Mouse (Mus musculus): ENCODE data around the gene Spred3. TPM values are rescaled to one million over a fixed set of nuclear protein-coding genes. Genes with fewer than 3 reads are reported as not detected.
A peak's percentile ranks its signal among the peaks of the same experiment; 100 is the strongest.

Gene Spred3
- polyA plus RNA-seq, 1 experiment from 2014 or later, result 0.21 TPM

GRCm38 (mm10) chr7:29137429-29137828 is 32.8 kb downstream of the Spred3 start:
- H3K27ac ChIP-seq (ENCODE audit: low read depth), result no peak overlapping the region
- no peak overlapping the region for H3K4me3 ChIP-seq (ENCODE audit: low read depth, low read length)
- H3K4me2 ChIP-seq (ENCODE audit: low read depth, low read length), result no peak overlapping the region
- H3K36me3 ChIP-seq (replicated peaks; ENCODE audit: insufficient read depth, low read length), result no peaks in the 10 kb centered on the region
- 59% methylated on average over 16 of the region's 16 CpGs for WGBS (ENCODE audit: insufficient replicate concordance)
- no peaks in the 10 kb centered on the region for H3K27me3 ChIP-seq (ENCODE audit: insufficient read depth, low read length)
- ATAC-seq (no peak), DNase-seq (no peak)
- H3K9ac ChIP-seq (replicated peaks), result no peak overlapping the region
- TF ChIP-seq EP300 (IDR thresholded peaks at IDR 0.05; ENCODE audit: low read depth), result no peak
- no peaks in the 10 kb centered on the region for H3K9me3 ChIP-seq (ENCODE audit: low read length)
- H3K4me1 ChIP-seq (ENCODE audit: insufficient read depth), result no peaks in the 10 kb centered on the region

DNA sequence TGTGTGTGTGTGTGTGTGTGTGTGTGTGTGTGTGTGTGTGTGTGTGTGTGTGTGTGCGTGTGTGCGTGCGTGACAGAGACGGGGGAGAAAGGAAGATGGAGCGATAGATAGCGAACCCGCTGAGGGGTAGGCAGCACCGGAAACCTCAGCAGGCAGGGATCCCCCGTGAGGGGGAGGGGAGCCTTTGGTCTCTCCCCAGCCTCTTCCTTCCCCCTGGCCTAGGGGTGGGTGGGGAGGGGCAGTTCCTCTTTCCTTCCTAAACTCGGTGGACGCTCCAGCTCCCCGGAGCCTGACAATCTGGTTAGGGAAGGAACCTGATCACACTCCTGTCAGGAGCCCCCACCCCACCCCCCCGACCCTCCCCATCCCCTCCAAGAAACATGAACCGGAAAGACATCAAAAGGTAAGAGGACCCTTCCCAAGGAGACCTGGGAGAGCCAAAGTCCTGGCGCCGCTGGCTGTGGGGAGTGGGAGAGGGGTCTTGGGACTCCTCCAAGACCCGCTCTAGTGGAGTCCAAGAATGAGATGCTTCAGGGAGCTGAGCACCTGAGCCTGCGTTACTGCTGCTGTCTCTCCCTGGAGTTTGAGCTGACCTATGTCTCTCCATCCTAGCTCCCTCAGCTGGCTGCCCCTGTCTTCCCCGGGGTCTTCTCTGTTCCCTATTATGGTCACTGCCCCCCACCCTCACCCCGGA is 35.4 kb downstream of the Spred3 start, which contains the start of gene Rasgrp4:
Gene Rasgrp4 (plus strand): TSS at position 159 of the 694 bp plus-strand sequence.
- 2% methylated on average over 17 of the region's 20 CpGs for WGBS (ENCODE audit: insufficient replicate concordance)
- Histone ChIP-seq H3K4me2 (ENCODE audit: low read depth, low read length) (peak within 1 kb of the TSS; percentile 58), H3K27me3 (ENCODE audit: insufficient read depth, low read length) (no peaks in the 10 kb centered on the region), H3K4me1 (ENCODE audit: insufficient read depth) (no peaks in the 10 kb centered on the region), H3K9me3 (ENCODE audit: low read length) (no peaks in the 10 kb centered on the region), H3K27ac (ENCODE audit: low read depth) (no peak within 1 kb of the TSS), H3K4me3 (ENCODE audit: low read depth, low read length) (peak within 1 kb of the TSS; percentile 43), H3K9ac (replicated peaks) (peak within 1 kb of the TSS; percentile 56), H3K36me3 (replicated peaks; ENCODE audit: insufficient read depth, low read length) (no peaks in the 10 kb centered on the region)
- peak; percentile 63 for DNase-seq
- 0 out of 2 replicates have a peak, but pooled peaks have one; percentile 23 for ATAC-seq
- no peak for TF ChIP-seq EP300 (IDR thresholded peaks at IDR 0.05; ENCODE audit: low read depth)
- TF ChIP-seq CTCF (IDR thresholded peaks at IDR 0.05; ENCODE audit: low read depth), result no peak

DNA sequence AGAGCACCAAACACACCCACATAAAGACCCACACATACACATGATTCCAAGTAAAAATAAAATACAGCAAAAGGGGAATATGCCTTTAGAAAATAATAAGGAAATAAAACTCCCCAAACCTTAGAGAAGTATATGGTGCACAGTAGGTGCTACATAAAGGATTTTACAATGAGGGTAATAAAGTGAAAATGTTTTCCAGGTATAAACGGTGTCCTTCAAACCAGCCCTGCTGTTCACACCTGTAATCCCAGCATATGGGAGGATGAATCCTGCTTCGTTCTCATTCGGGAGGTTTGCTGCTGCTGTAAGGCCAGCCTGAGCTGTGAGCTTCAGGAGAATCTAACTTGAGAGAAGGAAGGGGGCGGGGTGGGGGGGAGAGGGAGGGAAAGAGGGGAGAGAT is 36.0 kb downstream of the Spred3 start:
- Histone ChIP-seq H3K27me3 (ENCODE audit: insufficient read depth, low read length) (no peaks in the 10 kb centered on the region), H3K9me3 (ENCODE audit: low read length) (no peaks in the 10 kb centered on the region), H3K9ac (replicated peaks) (no peak overlapping the region), H3K4me3 (ENCODE audit: low read depth, low read length) (peak overlapping the region; percentile 17; the same call in 1 of the 2 replicates), H3K27ac (ENCODE audit: low read depth) (no peak overlapping the region), H3K36me3 (replicated peaks; ENCODE audit: insufficient read depth, low read length) (no peaks in the 10 kb centered on the region), H3K4me2 (ENCODE audit: low read depth, low read length) (peak overlapping the region; percentile 58), H3K4me1 (ENCODE audit: insufficient read depth) (no peaks in the 10 kb centered on the region)
- DNase-seq (no peak), ATAC-seq (no peak)
- TF ChIP-seq EP300 (IDR thresholded peaks at IDR 0.05; ENCODE audit: low read depth), result no peak
- no peak for TF ChIP-seq CTCF (IDR thresholded peaks at IDR 0.05; ENCODE audit: low read depth)
- WGBS (ENCODE audit: insufficient replicate concordance), result 3% methylated on average over 4 of the region's 4 CpGs

DNA sequence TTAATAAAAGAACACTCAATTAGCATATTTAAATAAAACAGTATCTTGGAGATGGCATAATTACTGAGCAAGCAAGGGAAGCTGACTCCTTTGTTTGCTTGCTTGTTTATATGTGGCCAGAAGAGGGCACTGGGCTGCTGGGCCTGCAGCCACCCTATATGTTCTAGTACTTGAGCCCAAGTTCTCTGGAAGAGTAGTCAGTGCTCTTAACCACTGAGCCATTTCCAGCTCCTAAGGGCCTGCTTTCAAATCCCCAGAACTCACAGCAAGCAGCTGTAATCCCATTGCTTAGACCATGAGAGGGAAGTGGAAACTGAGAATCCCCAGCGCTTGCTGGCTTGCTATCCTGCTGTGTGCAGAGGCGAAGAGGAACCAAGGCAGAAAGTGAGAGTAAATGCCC is 41.5 kb downstream of the Spred3 start:
- Histone ChIP-seq H3K27ac (ENCODE audit: low read depth) (no peak overlapping the region), H3K4me3 (ENCODE audit: low read depth, low read length) (no peak overlapping the region), H3K9ac (replicated peaks) (no peak overlapping the region), H3K4me2 (ENCODE audit: low read depth, low read length) (no peak overlapping the region), H3K9me3 (ENCODE audit: low read length) (no peaks in the 10 kb centered on the region), H3K27me3 (ENCODE audit: insufficient read depth, low read length) (0 out of 2 replicates have a peak, but pooled peaks cover 8% of the 10 kb centered on the region), H3K36me3 (replicated peaks; ENCODE audit: insufficient read depth, low read length) (no peaks in the 10 kb centered on the region), H3K4me1 (ENCODE audit: insufficient read depth) (peaks cover 10% of the 10 kb centered on the region)
- DNase-seq (no peak), ATAC-seq (no peak)
- TF ChIP-seq CTCF (IDR thresholded peaks at IDR 0.05; ENCODE audit: low read depth) (peak; percentile 68), EP300 (IDR thresholded peaks at IDR 0.05; ENCODE audit: low read depth) (no peak)
- WGBS (ENCODE audit: insufficient replicate concordance), result 45% methylated on average over 2 of the region's 2 CpGs

- ATAC-seq (peak; percentile 51), DNase-seq (peak; percentile 75)
- 0 out of 2 replicates have a peak, but pooled peaks cover 8% of the 10 kb centered on the region for H3K27me3 ChIP-seq (ENCODE audit: insufficient read depth, low read length)
- peaks cover 14% of the 10 kb centered on the region for H3K4me1 ChIP-seq (ENCODE audit: insufficient read depth)
- 14% methylated on average over 7 of the region's 7 CpGs for WGBS (ENCODE audit: insufficient replicate concordance)
- no peaks in the 10 kb centered on the region for H3K36me3 ChIP-seq (replicated peaks; ENCODE audit: insufficient read depth, low read length)
- no peak overlapping the region for H3K27ac ChIP-seq (ENCODE audit: low read depth)
- H3K4me3 ChIP-seq (ENCODE audit: low read depth, low read length), result no peak overlapping the region
- no peak overlapping the region for H3K9ac ChIP-seq (replicated peaks)
- TF ChIP-seq EP300 (IDR thresholded peaks at IDR 0.05; ENCODE audit: low read depth) (no peak), CTCF (IDR thresholded peaks at IDR 0.05; ENCODE audit: low read depth) (peak; percentile 79)
- no peaks in the 10 kb centered on the region for H3K9me3 ChIP-seq (ENCODE audit: low read length)
- no peak overlapping the region for H3K4me2 ChIP-seq (ENCODE audit: low read depth, low read length)
Measured at GRCm38 (mm10) chr7:29126173-29126915, 43.9 kb downstream of the Spred3 start.

DNA sequence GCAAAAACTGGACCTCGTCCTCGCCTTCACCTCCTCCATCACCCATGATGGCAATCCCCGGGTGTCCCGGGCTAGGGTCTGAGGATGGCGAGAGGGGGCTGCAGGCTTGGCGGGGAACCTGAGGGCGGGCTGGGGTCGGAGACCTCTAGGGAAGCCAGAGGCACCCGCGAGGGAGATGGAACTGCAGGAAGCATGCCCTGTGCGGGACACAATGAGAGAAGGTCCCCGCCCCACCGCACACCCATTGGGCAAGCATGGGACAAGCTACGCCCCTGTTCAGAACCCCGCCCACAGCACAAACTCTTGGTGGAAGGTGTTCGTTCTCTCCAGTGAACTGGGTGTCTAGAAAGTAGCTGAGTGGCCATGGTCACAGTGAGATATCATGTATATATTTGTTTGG is 45.2 kb downstream of the Spred3 start, which contains the start of gene Ryr1:
Gene Ryr1 (minus strand): TSS at position 210 of the 400 bp plus-strand sequence.
- Histone ChIP-seq H3K27me3 (ENCODE audit: insufficient read depth, low read length) (0 out of 2 replicates have a peak, but pooled peaks cover 8% of the 10 kb centered on the region), H3K9ac (replicated peaks) (no peak within 1 kb of the TSS; the same call in 1 of the 2 replicates)
- under 1% methylated on average over 16 of the region's 16 CpGs for WGBS (ENCODE audit: insufficient replicate concordance)

More for the DNA sequence above, 45.2 kb downstream of the Spred3 start, which contains the start of gene Ryr1:
- Histone ChIP-seq H3K36me3 (replicated peaks; ENCODE audit: insufficient read depth, low read length) (no peaks in the 10 kb centered on the region), H3K9me3 (ENCODE audit: low read length) (no peaks in the 10 kb centered on the region), H3K4me1 (ENCODE audit: insufficient read depth) (peaks cover 14% of the 10 kb centered on the region), H3K27ac (ENCODE audit: low read depth) (no peak within 1 kb of the TSS), H3K4me3 (ENCODE audit: low read depth, low read length) (peak within 1 kb of the TSS; percentile 14), H3K4me2 (ENCODE audit: low read depth, low read length) (peak within 1 kb of the TSS; percentile 66)
- TF ChIP-seq CTCF (IDR thresholded peaks at IDR 0.05; ENCODE audit: low read depth), result no peak
- no peak for TF ChIP-seq EP300 (IDR thresholded peaks at IDR 0.05; ENCODE audit: low read depth)
- ATAC-seq, result peak; percentile 72
- peak; percentile 78 for DNase-seq
